Mouse (Mus musculus) heart, postnatal 0 days (tissue): ENCODE data around the gene Rassf1. TPM values are rescaled to one million over a fixed set of nuclear protein-coding genes. Genes with fewer than 3 reads are reported as not detected.

Experiments used
- ATAC-seq: fragments of 200-750 bp; cut with Nextera tagmentation; 2 replicates; pipeline ENCODE4 v1.8.0; 2017; ENCODE audit warnings: low read depth, moderate number of reproducible peaks, moderate library complexity; ENCODE audit not compliant: insufficient read depth
- DNase-seq: peaks from one replicate; pipeline ENCODE4 v3.0.0-alpha.2; 2016; ENCODE audit warnings: low spot score
- H3K27ac ChIP-seq: fragments of 300-500 bp; sonication (generic); 2 replicates; pipeline ENCODE4 v1.5.1; 2014; ENCODE audit warnings: low read depth, mild to moderate bottlenecking
- H3K27me3 ChIP-seq: fragments of 300-500 bp; sonication (generic); 2 replicates; pipeline ENCODE4 v1.6.1; 2014; ENCODE audit warnings: low read length, mixed read lengths; ENCODE audit not compliant: control insufficient read depth, insufficient read depth
- H3K36me3 ChIP-seq: fragments of 300-500 bp; sonication (generic); replicated peaks from 2 replicates; pipeline ENCODE4 v1.6.1; 2014; ENCODE audit warnings: low read length, mixed read lengths; ENCODE audit not compliant: control insufficient read depth, insufficient read depth
- H3K4me1 ChIP-seq: fragments of 300-500 bp; sonication (generic); 2 replicates; pipeline ENCODE4 v1.6.1; 2014; ENCODE audit warnings: antibody characterized with exemption; ENCODE audit not compliant: control insufficient read depth, insufficient read depth
- H3K4me2 ChIP-seq: fragments of 300-500 bp; sonication (generic); 2 replicates; pipeline ENCODE4 v1.6.1; 2014; ENCODE audit warnings: low read depth, mild to moderate bottlenecking, low read length, moderate library complexity
- H3K4me3 ChIP-seq: fragments of 300-500 bp; sonication (generic); 2 replicates; pipeline ENCODE4 v1.5.1; 2014; ENCODE audit warnings: low read depth, low read length
- H3K9ac ChIP-seq: fragments of 300-500 bp; sonication (generic); replicated peaks from 2 replicates; pipeline ENCODE4 v1.6.1; 2014; ENCODE audit warnings: low read depth, low read length, mixed read lengths
- H3K9me3 ChIP-seq: fragments of 300-500 bp; sonication (generic); replicated peaks from 2 replicates; pipeline ENCODE4 v1.6.1; 2016; ENCODE audit warnings: low read length; ENCODE audit not compliant: control insufficient read depth
- CTCF ChIP-seq: IDR thresholded peaks from 2 replicates; pipeline ENCODE4 v1.5.1; 2016; ENCODE audit warnings: antibody characterized with exemption, control low read depth, low read depth
- EP300 ChIP-seq: IDR thresholded peaks from 2 replicates; pipeline ENCODE4 v1.6.1; 2016; ENCODE audit warnings: antibody characterized with exemption, low read depth
- WGBS: fragments of 180-500 bp; shearing (Covaris S2); extraction: QIAGEN DNeasy Blood & Tissue Kit; methylation state at CpG from one replicate; pipeline ENCODE4 v1.1.7; 2014; 5-methylcytosine and 5-hydroxymethylcytosine counted together
- polyA plus RNA-seq: library from polyadenylated mRNA; unstranded; fragments of >200 nt; fragmentation: Nextera tagmentation; extraction: Ambion mirVana; gene quantifications from 2 replicates; pipeline ENCODE4 v1.2.1, GENCODE M21; 2015
- total RNA-seq: library from RNA; depleted of rRNA; stranded (reverse); fragments of >200 nt; gene quantifications from 2 replicates; pipeline ENCODE4 v1.2.3, GENCODE M21; 2014; ENCODE audit warnings: low replicate concordance

Gene Rassf1
- total and polyA plus RNA-seq, 2 experiments from 2014 or later, result 28.7 to 35.1 TPM

GRCm38 (mm10) chr9:107534408-107535202 is 16.8 kb upstream of the Rassf1 start:
- Histone ChIP-seq H3K4me1 (peaks cover 28% of the 10 kb centered on the region), H3K36me3 (peaks cover 31% of the 10 kb centered on the region), H3K9me3 (no peaks in the 10 kb centered on the region), H3K4me3 (peak overlapping the region; percentile 87), H3K9ac (peak overlapping the region; percentile 80), H3K27ac (peak overlapping the region; percentile 88), H3K27me3 (no peaks in the 10 kb centered on the region), H3K4me2 (peak overlapping the region; percentile 99)
- WGBS, result under 1% methylated on average over 40 of the region's 40 CpGs
- ATAC-seq (peak; percentile 0; the same call in 1 of the 2 replicates), DNase-seq (no peak)
- TF ChIP-seq EP300, result no peak
- no peak for TF ChIP-seq CTCF

GRCm38 (mm10) chr9:107538231-107538630 is 13.1 kb upstream of the Rassf1 start:
- Histone ChIP-seq H3K4me3 (no peak overlapping the region), H3K27me3 (no peaks in the 10 kb centered on the region), H3K4me2 (no peak overlapping the region), H3K9me3 (no peaks in the 10 kb centered on the region), H3K27ac (no peak overlapping the region), H3K4me1 (peaks cover 42% of the 10 kb centered on the region), H3K9ac (no peak overlapping the region), H3K36me3 (peaks cover 36% of the 10 kb centered on the region)
- TF ChIP-seq EP300 (no peak), CTCF (no peak)
- WGBS, result 93% methylated on average over 7 of the region's 7 CpGs
- no peak for ATAC-seq
- no peak for DNase-seq

GRCm38 (mm10) chr9:107538711-107539110 is 12.6 kb upstream of the Rassf1 start:
- 87% methylated on average over 3 of the region's 3 CpGs for WGBS
- Histone ChIP-seq H3K4me2 (no peak overlapping the region), H3K27ac (no peak overlapping the region), H3K4me3 (no peak overlapping the region), H3K9ac (no peak overlapping the region), H3K36me3 (peaks cover 36% of the 10 kb centered on the region), H3K4me1 (peaks cover 38% of the 10 kb centered on the region), H3K27me3 (no peaks in the 10 kb centered on the region), H3K9me3 (no peaks in the 10 kb centered on the region)
- no peak for ATAC-seq
- no peak for DNase-seq
- no peak for TF ChIP-seq EP300

GRCm38 (mm10) chr9:107539940-107540339 is 11.4 kb upstream of the Rassf1 start:
- DNase-seq (no peak), ATAC-seq (no peak)
- no peaks in the 10 kb centered on the region for H3K27me3 ChIP-seq
- no peak overlapping the region for H3K27ac ChIP-seq
- no peak overlapping the region for H3K4me2 ChIP-seq
- peaks cover 47% of the 10 kb centered on the region for H3K36me3 ChIP-seq
- TF ChIP-seq EP300 (no peak), CTCF (no peak)
- H3K9me3 ChIP-seq, result no peaks in the 10 kb centered on the region
- H3K9ac ChIP-seq, result no peak overlapping the region
- peaks cover 38% of the 10 kb centered on the region for H3K4me1 ChIP-seq
- H3K4me3 ChIP-seq, result no peak overlapping the region
- WGBS, result 94% methylated on average over 8 of the region's 8 CpGs

GRCm38 (mm10) chr9:107540420-107540819 is 10.9 kb upstream of the Rassf1 start:
- H3K36me3 ChIP-seq, result peaks cover 47% of the 10 kb centered on the region
- ATAC-seq, result no peak

More at GRCm38 (mm10) chr9:107540420-107540819, 10.9 kb upstream of the Rassf1 start:
- H3K4me1 ChIP-seq, result peaks cover 34% of the 10 kb centered on the region
- no peak overlapping the region for H3K27ac ChIP-seq
- no peak for DNase-seq
- 61% methylated on average over 4 of the region's 4 CpGs for WGBS
- H3K4me2 ChIP-seq, result no peak overlapping the region
- H3K4me3 ChIP-seq, result no peak overlapping the region
- TF ChIP-seq EP300, result no peak
- no peak for TF ChIP-seq CTCF
- no peaks in the 10 kb centered on the region for H3K27me3 ChIP-seq
- H3K9me3 ChIP-seq, result no peaks in the 10 kb centered on the region
- no peak overlapping the region for H3K9ac ChIP-seq
